Mouse (Mus musculus) neural tube, embryonic 14.5 days (tissue): Measurements from ENCODE around the gene BC030499. TPM values are rescaled to one million over a fixed set of nuclear protein-coding genes. Genes with fewer than 3 reads are reported as not detected.

Source experiments
- ATAC-seq: fragments of 200-750 bp; cut with Nextera tagmentation; 2 replicates; pipeline ENCODE4 v1.8.0; 2017; ENCODE audit warnings: low read depth, mild to moderate bottlenecking, moderate TSS enrichment, moderate library complexity
- H3K27ac ChIP-seq: fragments of 300-500 bp; sonication (generic); 2 replicates; pipeline ENCODE4 v1.5.1; 2014; ENCODE audit warnings: low read depth, mild to moderate bottlenecking, control low read depth, low read length, moderate library complexity, mixed read lengths
- H3K27me3 ChIP-seq: fragments of 300-500 bp; sonication (generic); 2 replicates; pipeline ENCODE4 v1.6.1; 2014; ENCODE audit warnings: low read length; ENCODE audit not compliant: control insufficient read depth, insufficient read depth
- H3K36me3 ChIP-seq: fragments of 300-500 bp; sonication (generic); 2 replicates; pipeline ENCODE4 v1.6.1; 2014; ENCODE audit warnings: low read length, mixed read lengths; ENCODE audit not compliant: control insufficient read depth, insufficient read depth
- H3K4me1 ChIP-seq: fragments of 300-500 bp; sonication (generic); 2 replicates; pipeline ENCODE4 v1.6.1; 2014; ENCODE audit warnings: low read length; ENCODE audit not compliant: control insufficient read depth, insufficient read depth
- H3K4me2 ChIP-seq: fragments of 300-500 bp; sonication (generic); 2 replicates; pipeline ENCODE4 v1.6.1; 2014; ENCODE audit warnings: mild to moderate bottlenecking, low read depth, low read length, control low read depth
- H3K4me3 ChIP-seq: fragments of 300-500 bp; sonication (generic); 2 replicates; pipeline ENCODE4 v1.5.1; 2014; ENCODE audit warnings: low read depth, low read length, control low read depth, mixed read lengths
- H3K9ac ChIP-seq: fragments of 300-500 bp; sonication (generic); replicated peaks from 2 replicates; pipeline ENCODE4 v1.6.1; 2014; ENCODE audit warnings: low read depth, mild to moderate bottlenecking, control low read depth, low read length, mixed read lengths
- H3K9me3 ChIP-seq: fragments of 300-500 bp; sonication (generic); 2 replicates; pipeline ENCODE4 v1.6.1; 2016; ENCODE audit warnings: low read length; ENCODE audit not compliant: control insufficient read depth
- WGBS: fragments of 180-500 bp; shearing (Covaris S2); extraction: QIAGEN DNeasy Blood & Tissue Kit; methylation state at CpG from one replicate; pipeline ENCODE4 v1.1.7; 2014; 5-methylcytosine and 5-hydroxymethylcytosine counted together
- polyA plus RNA-seq: library from polyadenylated mRNA; unstranded; fragments of >200 nt; fragmentation: Nextera tagmentation; extraction: Ambion mirVana; gene quantifications from 2 replicates; pipeline ENCODE4 v1.2.1, GENCODE M21; 2014

The BC030499 gene
- 0.08 and 0.30 TPM in 2 replicates for polyA plus RNA-seq

- H3K27ac ChIP-seq, result no peak within 1 kb of the TSS
- H3K4me2 ChIP-seq, result no peak within 1 kb of the TSS
- no peaks in the 10 kb centered on the region for H3K27me3 ChIP-seq
- H3K4me3 ChIP-seq, result no peak within 1 kb of the TSS
- ATAC-seq, result no peak
- H3K9ac ChIP-seq, result no peak within 1 kb of the TSS
- H3K36me3 ChIP-seq, result peaks cover 48% of the 10 kb centered on the region
- no peaks in the 10 kb centered on the region for H3K9me3 ChIP-seq
- 90% methylated on average over 4 of the region's 4 CpGs for WGBS
- no peaks in the 10 kb centered on the region for H3K4me1 ChIP-seq
Measured at GRCm38 (mm10) chr11:78290654-78291053, at the start of gene BC030499. Gene BC030499, plus strand, starts transcription at chr11:78290841.

GRCm38 (mm10) chr11:78245261-78245626 is 45.4 kb upstream of the BC030499 start:
- H3K27ac ChIP-seq, result peak overlapping the region; percentile 91
- peaks cover 20% of the 10 kb centered on the region for H3K4me1 ChIP-seq
- peak overlapping the region; percentile 98 for H3K4me3 ChIP-seq
- no peaks in the 10 kb centered on the region for H3K27me3 ChIP-seq
- peaks cover 4% of the 10 kb centered on the region; the same call in 1 of the 2 replicates for H3K36me3 ChIP-seq
- peak overlapping the region; percentile 90 for H3K9ac ChIP-seq
- under 1% methylated on average over 19 of the region's 19 CpGs for WGBS
- H3K9me3 ChIP-seq, result no peaks in the 10 kb centered on the region
- peak overlapping the region; percentile 55 for H3K4me2 ChIP-seq
- no peak for ATAC-seq

GRCm38 (mm10) chr11:78245627-78246317 is 44.9 kb upstream of the BC030499 start, which contains the start of the genes Sdf2 and Supt6:
Gene Sdf2, plus strand, starts transcription at chr11:78245746.
Gene Supt6, minus strand, starts transcription at chr11:78245987.
- peaks cover 20% of the 10 kb centered on the region for H3K4me1 ChIP-seq
- no peaks in the 10 kb centered on the region for H3K9me3 ChIP-seq
- 0 out of 2 replicates have a peak, but pooled peaks cover under 1% of the 10 kb centered on the region for H3K36me3 ChIP-seq
- peak within 1 kb of the TSS; percentile 55 for H3K4me2 ChIP-seq
- peak; percentile 96 for ATAC-seq
- WGBS, result under 1% methylated on average over 49 of the region's 50 CpGs
- peak within 1 kb of the TSS; percentile 91 for H3K27ac ChIP-seq
- H3K4me3 ChIP-seq, result peak within 1 kb of the TSS; percentile 98
- H3K27me3 ChIP-seq, result no peaks in the 10 kb centered on the region
- peak within 1 kb of the TSS; percentile 90 for H3K9ac ChIP-seq

GRCm38 (mm10) chr11:78246318-78247011 is 44.2 kb upstream of the BC030499 start:
- 57% methylated on average over 7 of the region's 7 CpGs for WGBS
- no peaks in the 10 kb centered on the region for H3K27me3 ChIP-seq
- no peak for ATAC-seq
- peaks cover 20% of the 10 kb centered on the region for H3K4me1 ChIP-seq
- H3K9me3 ChIP-seq, result no peaks in the 10 kb centered on the region
- peak overlapping the region; percentile 91; the same call in 1 of the 2 replicates for H3K27ac ChIP-seq
- peak overlapping the region; percentile 90 for H3K9ac ChIP-seq
- H3K4me3 ChIP-seq, result peak overlapping the region; percentile 98
- H3K4me2 ChIP-seq, result peak overlapping the region; percentile 55
- H3K36me3 ChIP-seq, result peaks cover 5% of the 10 kb centered on the region; the same call in 1 of the 2 replicates

- H3K9me3 ChIP-seq, result no peaks in the 10 kb centered on the region
- no peak overlapping the region for H3K27ac ChIP-seq
- no peak for ATAC-seq
- peak overlapping the region; percentile 55 for H3K4me2 ChIP-seq
- H3K9ac ChIP-seq, result no peak overlapping the region
- WGBS, result 76% methylated on average over 3 of the region's 3 CpGs
- H3K4me3 ChIP-seq, result peak overlapping the region; percentile 98; the same call in 1 of the 2 replicates
- peaks cover 6% of the 10 kb centered on the region; the same call in 1 of the 2 replicates for H3K36me3 ChIP-seq
- no peaks in the 10 kb centered on the region for H3K27me3 ChIP-seq
- H3K4me1 ChIP-seq, result peaks cover 20% of the 10 kb centered on the region
Measured at GRCm38 (mm10) chr11:78247012-78247348, 43.7 kb upstream of the BC030499 start.

- Histone ChIP-seq H3K9me3 (no peaks in the 10 kb centered on the region), H3K27ac (no peak overlapping the region), H3K4me3 (no peak overlapping the region), H3K4me1 (peaks cover 20% of the 10 kb centered on the region), H3K9ac (no peak overlapping the region), H3K4me2 (peak overlapping the region; percentile 8; the same call in 1 of the 2 replicates), H3K27me3 (no peaks in the 10 kb centered on the region), H3K36me3 (peaks cover 12% of the 10 kb centered on the region; the same call in 1 of the 2 replicates)
- no peak for ATAC-seq
- WGBS, result 66% methylated on average over 4 of the region's 4 CpGs
Measured at GRCm38 (mm10) chr11:78247727-78248140, 42.9 kb upstream of the BC030499 start.

- Histone ChIP-seq H3K4me1 (no peaks in the 10 kb centered on the region), H3K4me2 (no peak overlapping the region), H3K9me3 (no peaks in the 10 kb centered on the region), H3K4me3 (no peak overlapping the region), H3K27me3 (no peaks in the 10 kb centered on the region; the same call in 1 of the 2 replicates), H3K27ac (no peak overlapping the region), H3K36me3 (peaks cover 21% of the 10 kb centered on the region), H3K9ac (no peak overlapping the region)
- no peak for ATAC-seq
- 100% methylated on average over 1 of the region's 1 CpGs for WGBS
Measured at GRCm38 (mm10) chr11:78256618-78257017, 34.0 kb upstream of the BC030499 start.

- no peak for ATAC-seq
- H3K27me3 ChIP-seq, result no peaks in the 10 kb centered on the region; the same call in 1 of the 2 replicates
- peak overlapping the region; percentile 73 for H3K4me2 ChIP-seq
- no peaks in the 10 kb centered on the region for H3K4me1 ChIP-seq
- peaks cover 19% of the 10 kb centered on the region for H3K36me3 ChIP-seq
- no peaks in the 10 kb centered on the region for H3K9me3 ChIP-seq
- no peak overlapping the region for H3K27ac ChIP-seq
- 93% methylated on average over 2 of the region's 2 CpGs for WGBS
- H3K9ac ChIP-seq, result no peak overlapping the region
- peak overlapping the region; percentile 84 for H3K4me3 ChIP-seq
Measured at GRCm38 (mm10) chr11:78260489-78261258, 30.0 kb upstream of the BC030499 start.
